Mouse (Mus musculus) myocyte (in vitro differentiated cells): ENCODE data around the gene Aldh5a1. TPM values are rescaled to one million over a fixed set of nuclear protein-coding genes. Genes with fewer than 3 reads are reported as not detected.

Experiments used
- H3K27me3 ChIP-seq: one replicate; pipeline ENCODE4 v1.6.1; 2011; ENCODE audit not compliant: control insufficient read depth, insufficient read depth, insufficient read length
- H3K36me3 ChIP-seq: one replicate; pipeline ENCODE4 v1.6.1; 2011; ENCODE audit not compliant: control insufficient read depth, insufficient read depth
- H3K4me2 ChIP-seq: one replicate; pipeline ENCODE4 v1.6.1; 2011; ENCODE audit warnings: low read depth, control low read depth
- H3K4me3 ChIP-seq: one replicate; pipeline ENCODE4 v1.5.1; 2011; ENCODE audit warnings: mild to moderate bottlenecking, control low read depth, moderate library complexity
- H3K79me2 ChIP-seq: one replicate; pipeline ENCODE4 v1.6.1; 2011; ENCODE audit not compliant: control insufficient read depth, insufficient read depth
- H3ac ChIP-seq: one replicate; pipeline ENCODE4 v1.6.1; 2011; ENCODE audit not compliant: control insufficient read depth, insufficient read length
- CEBPB ChIP-seq: IDR thresholded peaks from 2 replicates; pipeline ENCODE4 v1.6.1; 2011; ENCODE audit warnings: mild to moderate bottlenecking, moderate library complexity; ENCODE audit not compliant: poor library complexity, insufficient read depth, severe bottlenecking
- E2F4 ChIP-seq: IDR thresholded peaks from one replicate; pipeline ENCODE4 v1.6.1; 2011; ENCODE audit warnings: mild to moderate bottlenecking, control low read depth, moderate library complexity; ENCODE audit not compliant: insufficient read depth
- MAX ChIP-seq: IDR thresholded peaks from one replicate; pipeline ENCODE4 v1.6.1; 2011; ENCODE audit warnings: low read depth, mild to moderate bottlenecking, control low read depth
- MYOD1 ChIP-seq, 3 experiments: IDR thresholded peaks; one replicate each; pipeline ENCODE4 v1.6.1; 2011; ENCODE audit warnings: control low read depth in 2 of 3, low read depth in 2 of 3, mild to moderate bottlenecking in 2 of 3, moderate library complexity in 1 of 3; ENCODE audit not compliant: insufficient read length in 2 of 3, control insufficient read depth in 1 of 3
- MYOG ChIP-seq, 3 experiments: IDR thresholded peaks; one replicate each; pipeline ENCODE4 v1.6.1; 2011; ENCODE audit warnings: control low read depth in 2 of 3, low read depth in 2 of 3, mild to moderate bottlenecking in 2 of 3; ENCODE audit not compliant: insufficient read length in 2 of 3, control insufficient read depth in 1 of 3, insufficient read depth in 1 of 3
- POLR2A ChIP-seq: IDR thresholded peaks from one replicate; pipeline ENCODE4 v1.6.1; 2011; ENCODE audit warnings: low read depth, mild to moderate bottlenecking, control low read depth, moderate library complexity; ENCODE audit not compliant: insufficient read length
- POLR2AphosphoS2 ChIP-seq: IDR thresholded peaks from one replicate; pipeline ENCODE4 v1.6.1; 2011; ENCODE audit warnings: low read depth, control low read depth; ENCODE audit not compliant: insufficient read length
- REST ChIP-seq: IDR thresholded peaks from one replicate; pipeline ENCODE4 v1.6.1; 2011; ENCODE audit warnings: mild to moderate bottlenecking, control low read depth, moderate library complexity; ENCODE audit not compliant: insufficient read depth, insufficient read length
- SRF ChIP-seq: IDR thresholded peaks from one replicate; pipeline ENCODE4 v1.6.1; 2011; ENCODE audit warnings: low read depth; ENCODE audit not compliant: control insufficient read depth, insufficient read length
- TCF12 ChIP-seq: IDR thresholded peaks from one replicate; pipeline ENCODE4 v1.6.1; 2011; ENCODE audit warnings: mild to moderate bottlenecking, control low read depth; ENCODE audit not compliant: poor library complexity, insufficient read depth, severe bottlenecking
- TCF3 ChIP-seq: IDR thresholded peaks from one replicate; pipeline ENCODE4 v1.6.1; 2011; ENCODE audit warnings: low read depth, control low read depth; ENCODE audit not compliant: insufficient read length
- USF1 ChIP-seq: IDR thresholded peaks from one replicate; pipeline ENCODE4 v1.6.1; 2011; ENCODE audit warnings: low read depth, mild to moderate bottlenecking, control low read depth, moderate library complexity
- polyA plus RNA-seq: library from polyadenylated mRNA; unstranded; fragments of >200 nt; fragmentation: generic; extraction: Trizol; gene quantifications from one replicate; pipeline ENCODE4 v1.2.1, GENCODE M21; 2012; ENCODE audit warnings: missing spikeins

Gene Aldh5a1
- polyA plus RNA-seq, 1 experiment: 0.54 TPM

DNA sequence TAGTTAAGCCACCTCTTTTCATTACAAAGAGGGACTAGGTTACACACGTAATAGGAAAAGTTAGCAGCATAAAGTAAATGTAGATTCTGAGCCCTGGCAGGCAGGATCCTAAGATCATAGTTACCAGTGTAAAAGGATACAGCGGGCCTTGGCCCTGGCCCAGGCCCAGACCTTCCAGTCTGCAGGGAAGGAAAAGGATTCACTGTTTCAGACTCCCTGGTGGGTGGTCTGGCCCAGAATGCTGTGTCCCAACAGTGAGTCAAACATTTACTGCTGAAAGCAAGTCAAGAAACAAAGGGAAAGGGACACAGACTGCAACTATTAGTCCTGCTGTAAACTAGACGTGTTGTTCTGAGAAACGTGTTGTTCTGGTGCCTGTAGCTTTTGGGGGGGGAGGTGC lies 8.1 kb upstream of the Aldh5a1 start:
- Histone ChIP-seq H3K4me3 (no peak overlapping the region), H3K4me2 (no peak overlapping the region), H3K36me3 (no peaks in the 10 kb centered on the region), H3K27me3 (no peaks in the 10 kb centered on the region), H3K79me2 (no peaks in the 10 kb centered on the region), H3ac (no peak overlapping the region)
- no peak for TF ChIP-seq TCF3
- TF ChIP-seq E2F4: no peak
- no peak for TF ChIP-seq REST
- TF ChIP-seq MYOG (IDR thresholded peaks at IDR 0.05; ENCODE audit: control insufficient read depth in 1 of 3, insufficient read depth in 1 of 3, insufficient read length in 2 of 3, low read depth in 2 of 3): no peak
- no peak for TF ChIP-seq USF1
- no peak for TF ChIP-seq MYOD1 (IDR thresholded peaks at IDR 0.05; ENCODE audit: control insufficient read depth in 1 of 3, insufficient read length in 2 of 3, low read depth in 2 of 3)
- no peak for TF ChIP-seq POLR2A
- TF ChIP-seq MAX: no peak
- TF ChIP-seq POLR2AphosphoS2: no peak
- TF ChIP-seq TCF12: no peak
- no peak for TF ChIP-seq SRF
- TF ChIP-seq CEBPB: no peak

DNA sequence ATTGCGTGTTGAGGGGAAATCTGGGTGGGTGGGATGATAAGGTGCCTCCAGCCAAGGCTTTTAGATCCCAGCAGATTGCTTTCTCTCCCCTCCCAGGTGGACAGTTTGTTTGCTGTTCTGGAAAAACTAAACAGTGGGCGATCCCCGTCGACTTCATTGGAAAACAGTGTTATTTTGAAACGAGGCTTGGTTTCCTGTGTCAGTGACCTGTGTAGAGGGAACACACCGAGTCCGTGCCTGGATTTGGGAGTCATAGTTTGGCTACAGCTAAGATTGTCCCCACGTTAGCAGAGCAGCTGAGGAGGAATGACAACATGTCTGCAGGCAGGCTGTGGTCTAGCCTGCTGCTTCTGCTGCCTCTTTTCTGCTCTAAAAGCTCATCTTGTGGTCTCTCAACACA lies 5.8 kb upstream of the Aldh5a1 start:
- Histone ChIP-seq H3ac (no peak overlapping the region), H3K27me3 (no peaks in the 10 kb centered on the region), H3K4me2 (no peak overlapping the region), H3K4me3 (no peak overlapping the region), H3K79me2 (no peaks in the 10 kb centered on the region), H3K36me3 (no peaks in the 10 kb centered on the region)
- no peak for TF ChIP-seq MYOG (IDR thresholded peaks at IDR 0.05; ENCODE audit: control insufficient read depth in 1 of 3, insufficient read depth in 1 of 3, insufficient read length in 2 of 3, low read depth in 2 of 3)
- no peak for TF ChIP-seq REST
- TF ChIP-seq TCF3: no peak
- no peak for TF ChIP-seq USF1
- no peak for TF ChIP-seq MAX
- no peak for TF ChIP-seq TCF12
- TF ChIP-seq E2F4: no peak
- TF ChIP-seq SRF: no peak
- no peak for TF ChIP-seq POLR2A
- no peak for TF ChIP-seq CEBPB
- no peak for TF ChIP-seq POLR2AphosphoS2
- TF ChIP-seq MYOD1 (IDR thresholded peaks at IDR 0.05; ENCODE audit: control insufficient read depth in 1 of 3, insufficient read length in 2 of 3, low read depth in 2 of 3): no peak

GRCm38 (mm10) chr13:24942512-24943282 lies 5.2 kb upstream of the Aldh5a1 start, which contains the start of gene Gpld1:
Gene Gpld1 (plus strand): TSS chr13:24943152.
- Histone ChIP-seq H3K4me2 (no peak within 1 kb of the TSS), H3K4me3 (no peak within 1 kb of the TSS), H3K36me3 (no peaks in the 10 kb centered on the region), H3K79me2 (no peaks in the 10 kb centered on the region), H3K27me3 (no peaks in the 10 kb centered on the region), H3ac (no peak within 1 kb of the TSS)
- TF ChIP-seq MAX (no peak), MYOD1 (IDR thresholded peaks at IDR 0.05; ENCODE audit: control insufficient read depth in 1 of 3, insufficient read length in 2 of 3, low read depth in 2 of 3) (no peak), TCF12 (no peak), CEBPB (no peak), E2F4 (no peak), USF1 (no peak), MYOG (IDR thresholded peaks at IDR 0.05; ENCODE audit: control insufficient read depth in 1 of 3, insufficient read depth in 1 of 3, insufficient read length in 2 of 3, low read depth in 2 of 3) (no peak), POLR2A (no peak), POLR2AphosphoS2 (no peak), TCF3 (no peak), REST (no peak), SRF (no peak)

DNA sequence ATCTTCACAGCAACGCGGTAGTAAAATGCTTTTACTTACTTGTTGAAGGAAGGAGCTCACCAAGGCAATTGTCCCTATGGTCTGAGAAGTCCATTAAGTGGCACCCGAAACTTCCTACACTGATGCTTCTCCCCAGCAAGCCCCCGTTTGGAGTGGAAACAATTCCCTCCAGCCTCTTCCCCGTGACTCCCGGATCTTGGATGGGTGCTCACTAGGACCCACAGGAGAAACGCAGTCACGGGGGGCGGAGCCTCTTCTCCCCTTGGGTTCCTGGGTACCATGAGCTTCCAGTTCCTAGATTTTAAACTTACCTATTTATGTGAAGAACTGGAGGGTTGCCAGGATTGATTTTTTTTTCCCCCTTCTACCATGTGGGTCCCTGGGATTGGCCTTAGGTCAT lies 2.0 kb upstream of the Aldh5a1 start:
- H3K4me2 ChIP-seq: no peak overlapping the region
- H3K36me3 ChIP-seq: no peaks in the 10 kb centered on the region
- no peak overlapping the region for H3K4me3 ChIP-seq
- no peaks in the 10 kb centered on the region for H3K27me3 ChIP-seq
- no peak overlapping the region for H3ac ChIP-seq
- H3K79me2 ChIP-seq: no peaks in the 10 kb centered on the region
- TF ChIP-seq MYOG (IDR thresholded peaks at IDR 0.05; ENCODE audit: control insufficient read depth in 1 of 3, insufficient read depth in 1 of 3, insufficient read length in 2 of 3, low read depth in 2 of 3) (no peak), CEBPB (no peak), MYOD1 (IDR thresholded peaks at IDR 0.05; ENCODE audit: control insufficient read depth in 1 of 3, insufficient read length in 2 of 3, low read depth in 2 of 3) (no peak), SRF (no peak), POLR2A (no peak), REST (no peak), E2F4 (no peak), TCF12 (no peak), TCF3 (no peak), USF1 (no peak), MAX (no peak), POLR2AphosphoS2 (no peak)
